Mouse (Mus musculus) neutrophil, adult 83 days (primary cell): ENCODE measurements around the gene Olfr836. TPM values are rescaled to one million over a fixed set of nuclear protein-coding genes. Genes with fewer than 3 reads are reported as not detected.

ENCODE experiments used
- total RNA-seq, 2 experiments: library from RNA; stranded (reverse); gene quantifications; one replicate each; pipeline ENCODE4 v1.2.4; 2023

The Olfr836 gene
- total RNA-seq: not detected

GRCm38 (mm10) chr9:19120082-19120481, at the start of gene Olfr836:
Gene Olfr836 (plus strand): TSS chr9:19120382.

GRCm38 (mm10) chr9:19136017-19136416, 15.8 kb downstream of the Olfr836 start, which contains the start of gene Olfr837:
Gene Olfr837 (plus strand): TSS chr9:19136317.

Other genes starting within 250 kb of the Olfr836 start
- gene Olfr830, start 245.7 kb upstream of the Olfr836 start, total RNA-seq: not detected
- not detected for gene Olfr832, start 183.3 kb upstream of the Olfr836 start, total RNA-seq
- not detected for gene Olfr834, start 132.4 kb upstream of the Olfr836 start, total RNA-seq
- not detected for gene Olfr835, start 87.6 kb upstream of the Olfr836 start, total RNA-seq
- not detected for gene Olfr837, start 15.9 kb downstream of the Olfr836 start, total RNA-seq
- gene Olfr839-ps1, start 56.9 kb downstream of the Olfr836 start, total RNA-seq: under 1 TPM in 1 of 2 experiments, not detected in 1; 0.07 TPM
- not detected for gene Olfr843, start 131.6 kb downstream of the Olfr836 start, total RNA-seq
- gene Olfr844, start 196.0 kb downstream of the Olfr836 start, total RNA-seq: not detected
- not detected for gene Olfr845, start 216.1 kb downstream of the Olfr836 start, total RNA-seq
- not detected for gene Olfr846, start 243.6 kb downstream of the Olfr836 start, total RNA-seq